Mouse (Mus musculus) hematopoietic stem cell, adult 5-6 weeks (primary cell): ENCODE measurements at regions not wholly inside any gene's neighbourhood (a gene's known extent, or its start where the extent isn't known, plus 50 kb on each side); places are given as distances from the start of the nearest gene placed in this dataset.

Experiments
- ATAC-seq, 2 experiments: fragments of 125-278 bp in 1 of 2; replicated peaks in 1 of 2; 2 replicates each; pipeline ENCODE4 v1.8.0; 2016 to 2017; ENCODE audit warnings: inconsistent platforms in 2 of 2, mild to moderate bottlenecking in 2 of 2, moderate number of reproducible peaks in 2 of 2, low read depth in 1 of 2, moderate TSS enrichment in 1 of 2; ENCODE audit not compliant: low FRiP score in 2 of 2, poor library complexity in 2 of 2, severe bottlenecking in 2 of 2, insufficient read depth in 1 of 2, low TSS enrichment in 1 of 2

- ATAC-seq = no peak
These were observed 262.7 kb upstream of the Gcfc2 start for GRCm38 (mm10) chr6:81660478-81661395.

DNA sequence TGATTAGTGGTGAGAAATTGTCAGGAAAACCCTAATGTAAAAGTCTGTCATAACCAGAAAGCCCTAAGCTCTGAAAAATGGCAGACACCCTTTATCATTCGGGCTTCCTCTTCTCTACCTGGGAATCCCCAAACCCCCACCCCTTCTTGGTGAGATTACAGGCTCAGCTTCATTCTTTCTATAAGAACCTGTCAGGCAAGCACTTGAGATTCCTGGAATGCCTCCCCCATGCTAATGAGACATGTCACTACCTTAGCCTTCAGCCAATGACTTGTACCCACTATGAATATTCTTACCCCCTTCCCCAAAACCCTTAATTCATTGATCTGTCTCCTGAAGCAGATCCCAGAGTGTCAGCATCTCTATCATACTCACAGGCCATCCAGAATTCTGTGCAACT, 254.5 kb upstream of the Gcfc2 start:
- no peak for ATAC-seq

- ATAC-seq = no peak
These were observed 250.2 kb upstream of the Gcfc2 start for GRCm38 (mm10) chr6:81673316-81673715.

DNA sequence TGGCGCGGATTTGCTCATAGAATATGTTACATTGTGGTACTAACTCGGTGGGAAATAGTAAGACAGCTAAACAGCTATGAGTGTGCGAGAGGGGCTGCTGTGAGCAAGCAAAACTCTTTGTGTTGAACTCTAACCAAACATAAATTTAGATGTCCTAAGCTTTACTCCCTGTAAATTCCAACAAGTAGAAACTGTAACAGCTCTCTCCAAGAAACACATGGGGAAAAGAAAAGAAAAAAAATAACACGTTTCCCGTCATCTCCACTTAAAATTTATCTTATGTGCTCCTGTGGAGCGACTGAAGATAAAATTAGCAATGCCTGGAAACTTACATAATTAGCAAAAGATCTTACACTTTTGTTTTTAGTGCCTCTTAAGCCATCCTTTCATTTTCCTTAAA, 226.2 kb upstream of the Gcfc2 start:
- no peak for ATAC-seq

- no peak for ATAC-seq
These were observed 225.3 kb upstream of the Gcfc2 start for GRCm38 (mm10) chr6:81698173-81698572.

- no peak for ATAC-seq
These were observed 208.6 kb upstream of the Gcfc2 start for GRCm38 (mm10) chr6:81714867-81715266.

DNA sequence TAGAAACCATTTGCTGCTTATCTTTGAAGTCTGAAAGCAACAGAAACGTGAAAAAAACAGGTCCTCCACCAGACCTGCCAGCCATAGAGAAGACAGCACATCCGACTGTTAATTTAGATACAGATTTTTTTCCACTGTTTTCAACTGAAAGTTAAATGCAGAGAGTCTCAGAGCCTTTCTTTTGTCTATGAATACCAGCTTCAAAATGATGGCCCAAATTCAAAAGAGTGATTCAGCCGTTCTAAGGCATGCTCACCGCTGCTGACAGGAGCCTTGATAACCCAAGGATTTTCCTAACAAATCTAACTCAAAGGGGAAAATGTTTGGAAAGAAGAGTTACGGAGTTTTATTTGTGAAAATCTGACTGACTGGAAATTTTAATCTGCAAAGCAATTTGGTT, 207.1 kb upstream of the Gcfc2 start:
- no peak for ATAC-seq

DNA sequence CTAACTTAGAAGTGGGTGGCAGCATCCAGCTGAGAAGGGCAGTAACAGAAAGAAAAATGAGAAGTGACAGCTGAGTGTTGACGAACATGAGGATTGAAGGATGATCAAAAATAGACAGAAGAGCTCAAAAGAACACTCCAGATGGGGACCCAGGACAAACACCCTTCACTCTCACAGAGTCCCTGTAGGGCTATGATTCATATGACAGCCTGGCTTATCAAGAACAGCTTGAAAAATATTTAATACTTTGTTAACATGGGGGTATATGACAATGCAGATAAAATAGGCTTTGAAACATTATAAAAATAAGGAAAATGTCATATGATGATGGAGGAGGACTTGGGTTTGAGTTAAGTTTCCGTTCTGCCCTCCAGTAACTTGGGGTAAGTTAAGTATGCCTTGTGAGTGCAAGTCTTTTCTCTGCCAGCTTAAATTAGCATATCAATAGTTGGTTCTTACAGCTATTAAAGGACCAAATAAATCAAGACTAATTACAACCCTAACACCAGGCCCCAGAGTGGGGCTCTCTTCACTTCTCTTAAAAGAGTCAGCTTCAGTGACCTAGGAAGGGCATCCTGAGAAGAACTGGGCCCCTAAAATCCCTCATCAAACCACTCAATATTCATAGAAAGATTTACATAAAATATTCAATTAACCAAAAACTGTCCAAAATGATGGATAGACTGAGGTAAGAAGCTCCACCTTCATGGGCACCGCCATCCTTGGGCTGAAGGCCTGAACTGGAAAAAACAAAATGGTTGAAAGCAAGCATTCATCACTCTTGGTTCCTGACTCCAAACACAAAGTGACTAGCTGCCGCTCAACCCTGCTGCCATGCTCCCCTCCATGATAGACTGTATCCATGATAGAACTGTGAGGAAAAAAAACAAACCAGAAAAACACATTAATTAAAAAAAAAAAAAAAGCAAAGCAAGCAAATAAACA, 198.6 kb upstream of the Gcfc2 start:
- no peak for ATAC-seq

- ATAC-seq = no peak
These were observed 191.8 kb upstream of the Gcfc2 start for GRCm38 (mm10) chr6:81731631-81732030.

- no peak for ATAC-seq
These were observed 189.9 kb upstream of the Gcfc2 start for GRCm38 (mm10) chr6:81733527-81733926.

DNA sequence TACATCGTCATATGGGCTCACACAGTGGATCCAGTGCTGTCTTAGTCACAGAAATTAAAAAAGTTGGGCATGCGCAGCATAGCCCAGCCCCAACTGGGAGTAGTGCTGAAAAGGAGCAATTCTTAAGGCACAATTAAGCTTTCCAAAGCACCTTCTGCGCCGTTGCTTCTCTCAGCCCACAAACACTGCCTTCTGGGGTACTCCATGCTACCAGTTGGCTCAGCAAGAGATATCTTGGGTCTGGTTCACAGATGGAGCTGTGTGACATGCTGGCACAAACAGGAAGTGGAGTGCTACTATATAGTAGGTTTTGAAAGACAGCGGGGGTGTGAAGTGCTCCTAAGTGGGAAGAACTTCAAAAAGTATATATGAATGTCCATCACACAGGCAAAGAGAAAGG, 185.0 kb upstream of the Gcfc2 start:
- no peak for ATAC-seq

DNA sequence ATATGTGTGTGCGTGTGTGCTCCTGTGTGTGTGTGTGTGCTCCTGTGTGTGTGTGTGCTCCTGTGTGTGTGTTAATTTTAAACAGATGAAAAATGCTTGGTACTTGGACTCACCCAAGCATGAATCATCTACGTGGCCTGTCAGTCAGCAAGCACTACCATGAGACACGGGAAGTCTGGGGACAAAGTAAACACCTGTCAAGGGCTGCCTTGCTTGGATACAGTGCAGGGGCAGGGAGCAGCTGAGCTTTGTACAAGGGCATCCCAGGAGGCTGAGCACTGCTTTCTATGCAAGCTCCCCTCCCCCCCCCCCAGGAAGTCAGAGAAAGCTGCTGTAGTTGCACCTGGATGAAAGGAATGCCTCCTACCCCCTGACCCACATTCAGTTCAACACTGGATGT, 173.8 kb upstream of the Gcfc2 start:
- no peak for ATAC-seq

DNA sequence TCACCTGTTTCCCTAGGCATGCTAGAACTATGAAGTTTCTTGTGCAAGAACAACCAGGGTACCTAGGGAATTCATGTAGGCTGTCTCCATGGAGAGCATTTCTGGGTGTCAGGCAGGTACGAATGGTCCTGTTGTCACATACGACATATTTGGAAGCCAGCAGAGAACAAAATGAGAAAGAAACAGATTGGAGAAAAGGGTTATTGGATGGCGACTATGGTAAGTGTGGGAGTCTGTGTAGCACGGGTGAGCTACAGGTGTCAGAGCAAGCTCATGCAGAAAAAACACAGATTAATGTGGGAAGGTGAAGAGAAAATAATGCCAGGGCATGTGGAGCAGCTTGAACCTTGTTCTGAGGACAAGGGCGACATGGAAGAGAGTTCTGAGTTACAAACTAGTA, 171.8 kb upstream of the Gcfc2 start:
- no peak for ATAC-seq

GRCm38 (mm10) chr6:81756242-81756641, 167.2 kb upstream of the Gcfc2 start:
- no peak for ATAC-seq

DNA sequence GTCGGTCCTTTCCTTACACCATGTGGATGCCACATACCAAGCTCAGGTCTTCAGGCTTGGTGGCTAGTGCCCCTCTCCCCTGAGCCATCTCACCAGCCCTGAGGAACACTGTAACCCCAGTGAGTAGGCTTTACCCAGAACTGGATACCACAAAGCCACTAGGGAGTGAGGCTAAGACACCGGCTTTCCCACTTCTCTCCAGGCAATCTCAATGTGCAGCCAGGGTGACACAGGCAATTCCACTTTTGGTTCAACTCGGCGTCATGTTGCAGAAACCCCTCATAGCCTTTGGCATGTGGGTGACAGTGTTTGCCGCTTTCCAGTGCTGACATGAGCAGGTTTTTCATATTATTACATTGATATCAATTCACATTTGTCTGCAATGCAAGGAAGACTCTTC, 164.6 kb upstream of the Gcfc2 start:
- ATAC-seq = no peak

DNA sequence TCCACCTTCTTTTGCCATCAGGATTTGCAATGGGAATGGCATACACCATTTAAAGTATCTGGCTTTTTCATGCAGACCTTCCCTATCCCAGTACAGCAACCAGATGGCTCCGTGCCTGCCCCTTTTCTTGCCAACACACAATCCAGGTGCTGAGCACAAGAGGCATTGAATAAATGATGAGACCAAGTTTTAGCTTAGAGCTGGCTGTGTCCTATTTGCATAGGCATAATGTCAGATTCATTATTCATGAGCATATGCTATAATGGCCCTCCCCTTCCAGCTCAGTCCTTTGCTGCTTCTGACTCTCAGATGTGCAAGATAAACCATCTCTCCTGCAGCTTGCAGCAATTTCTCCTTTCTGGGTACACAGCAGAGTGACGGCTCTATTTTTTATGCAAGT, 163.3 kb upstream of the Gcfc2 start:
- no peak for ATAC-seq

GRCm38 (mm10) chr6:81765831-81766230, 157.6 kb upstream of the Gcfc2 start:
- ATAC-seq = no peak

- no peak for ATAC-seq
These were observed 156.7 kb upstream of the Gcfc2 start for GRCm38 (mm10) chr6:81766800-81767199.
